Mouse (Mus musculus): ENCODE data around the gene Tmem107.

DNA sequence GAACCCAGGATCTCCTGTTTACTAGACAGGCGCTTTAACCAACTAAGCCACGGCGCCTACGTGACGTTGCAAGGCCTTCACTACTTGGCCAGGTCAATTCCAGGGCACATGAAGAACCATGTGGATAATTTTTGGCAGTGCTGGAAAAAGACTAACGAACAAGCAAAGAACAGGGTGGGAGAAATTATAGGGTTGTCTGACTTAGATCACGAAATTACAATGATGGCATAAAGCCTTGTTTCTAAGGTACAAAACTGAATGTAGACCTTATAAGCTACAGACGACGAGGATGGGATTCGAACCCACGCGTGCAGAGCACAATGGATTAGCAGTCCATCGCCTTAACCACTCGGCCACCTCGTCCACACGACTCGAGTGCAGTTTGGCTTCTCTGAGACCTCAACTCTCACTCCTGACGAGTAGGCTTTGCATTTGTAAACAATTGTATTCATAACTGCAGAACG, 7.8 kb upstream of the Tmem107 start:
- TF ChIP-seq CTCF (IDR thresholded peaks at IDR 0.05; ENCODE audit: extremely low read depth, insufficient read depth, insufficient read length, insufficient replicate concordance) (no peak), POLR2A (IDR thresholded peaks at IDR 0.05; ENCODE audit: low read depth, low read length) (no peak)

All from spleen, adult 2 months (tissue).